Mouse (Mus musculus): ENCODE data around the gene Rftn1. TPM values are rescaled to one million over a fixed set of nuclear protein-coding genes. Genes with fewer than 3 reads are reported as not detected.

The Rftn1 gene
- polyA plus RNA-seq, 1 experiment from 2014 or later: 4.2 TPM

GRCm38 (mm10) chr17:50195399-50195798, 4.9 kb upstream of the Rftn1 start:
- Histone ChIP-seq H3K9me3 (replicated peaks) (no peaks in the 10 kb centered on the region), H3K4me1 (peaks cover 21% of the 10 kb centered on the region), H3K4me3 (no peak overlapping the region), H3K36me3 (no peaks in the 10 kb centered on the region), H3K27ac (replicated peaks) (no peak overlapping the region), H3K27me3 (ENCODE audit: low read depth, poor library complexity, severe bottlenecking) (peaks cover 56% of the 10 kb centered on the region)
- WGBS: 95% methylated on average over 7 of the region's 7 CpGs
- DNase-seq (ENCODE audit: low spot score): no peak

GRCm38 (mm10) chr17:50194541-50194940, 4.1 kb upstream of the Rftn1 start:
- H3K4me1 ChIP-seq: peaks cover 30% of the 10 kb centered on the region
- no peaks in the 10 kb centered on the region for H3K9me3 ChIP-seq (replicated peaks)
- H3K4me3 ChIP-seq: no peak overlapping the region
- no peaks in the 10 kb centered on the region for H3K36me3 ChIP-seq
- 83% methylated on average over 3 of the region's 3 CpGs for WGBS
- DNase-seq (ENCODE audit: low spot score): no peak
- peaks cover 64% of the 10 kb centered on the region for H3K27me3 ChIP-seq (ENCODE audit: low read depth, poor library complexity, severe bottlenecking)
- H3K27ac ChIP-seq (replicated peaks): no peak overlapping the region

- H3K9me3 ChIP-seq (replicated peaks): no peaks in the 10 kb centered on the region
- no peaks in the 10 kb centered on the region for H3K36me3 ChIP-seq
- peaks cover 33% of the 10 kb centered on the region for H3K4me1 ChIP-seq
- H3K27me3 ChIP-seq (ENCODE audit: low read depth, poor library complexity, severe bottlenecking): peaks cover 73% of the 10 kb centered on the region
- no peak for DNase-seq (ENCODE audit: low spot score)
- no peak overlapping the region for H3K4me3 ChIP-seq
- WGBS: 48% methylated on average over 3 of the region's 3 CpGs
- no peak overlapping the region for H3K27ac ChIP-seq (replicated peaks)
These were observed 3.2 kb upstream of the Rftn1 start for GRCm38 (mm10) chr17:50193653-50194052.

- 34% methylated on average over 10 of the region's 10 CpGs for WGBS
These were observed 2.0 kb upstream of the Rftn1 start for GRCm38 (mm10) chr17:50192376-50192940.

GRCm38 (mm10) chr17:50191318-50191957, 964 bp upstream of the Rftn1 start:
- no peak for DNase-seq (ENCODE audit: low spot score)
- peaks cover 79% of the 10 kb centered on the region for H3K27me3 ChIP-seq (ENCODE audit: low read depth, poor library complexity, severe bottlenecking)
- no peaks in the 10 kb centered on the region for H3K36me3 ChIP-seq
- H3K27ac ChIP-seq (replicated peaks): no peak overlapping the region
- H3K9me3 ChIP-seq (replicated peaks): no peaks in the 10 kb centered on the region
- H3K4me1 ChIP-seq: peaks cover 33% of the 10 kb centered on the region
- 53% methylated on average over 9 of the region's 9 CpGs for WGBS
- no peak overlapping the region for H3K4me3 ChIP-seq

More at GRCm38 (mm10) chr17:50192376-50192940, 2.0 kb upstream of the Rftn1 start:
- Histone ChIP-seq H3K36me3 (no peaks in the 10 kb centered on the region), H3K4me3 (no peak overlapping the region), H3K9me3 (replicated peaks) (no peaks in the 10 kb centered on the region), H3K27ac (replicated peaks) (no peak overlapping the region), H3K4me1 (peaks cover 33% of the 10 kb centered on the region), H3K27me3 (ENCODE audit: low read depth, poor library complexity, severe bottlenecking) (peaks cover 79% of the 10 kb centered on the region)
- DNase-seq (ENCODE audit: low spot score): peak; percentile 22

- Histone ChIP-seq H3K4me1 (peaks cover 26% of the 10 kb centered on the region), H3K27me3 (ENCODE audit: low read depth, poor library complexity, severe bottlenecking) (peaks cover 64% of the 10 kb centered on the region), H3K27ac (replicated peaks) (peak overlapping the region; percentile 63; the same call in 1 of the 2 replicates)
These were observed 977 bp downstream of the Rftn1 start for GRCm38 (mm10) chr17:50189381-50190012.

DNA sequence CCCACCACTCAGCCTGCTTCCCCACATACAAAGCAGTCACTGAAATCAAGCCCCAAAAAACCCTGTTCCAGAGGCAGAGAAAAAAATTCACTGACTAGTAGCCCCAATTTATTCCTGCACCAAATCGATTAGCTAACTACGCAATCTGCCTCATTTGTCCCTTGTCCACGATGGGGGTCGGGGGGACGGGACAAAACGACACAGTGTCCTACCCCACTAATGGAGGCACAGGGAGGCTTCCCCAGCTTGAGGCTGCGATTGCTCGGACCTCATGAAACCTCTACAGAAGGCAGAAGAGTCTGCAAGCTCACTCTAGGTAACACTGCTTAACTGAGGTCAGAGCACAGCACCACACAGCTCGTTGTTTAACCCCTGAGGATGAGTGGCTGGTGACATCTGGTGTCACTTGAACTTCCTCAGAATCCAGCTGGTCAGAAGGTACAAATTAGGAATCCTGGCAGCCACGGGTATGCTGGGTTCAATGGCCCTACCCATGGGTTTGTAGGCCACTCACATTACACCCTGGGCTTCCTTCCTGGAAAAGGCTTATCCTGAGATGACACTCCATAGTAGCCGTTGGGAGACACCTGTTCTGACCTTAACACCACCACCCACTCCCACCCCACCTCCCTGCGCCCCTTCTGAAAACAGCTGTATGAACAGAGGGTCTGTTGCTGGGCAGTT, 1.7 kb downstream of the Rftn1 start:
- Histone ChIP-seq H3K4me1 (peaks cover 29% of the 10 kb centered on the region), H3K27me3 (ENCODE audit: low read depth, poor library complexity, severe bottlenecking) (peaks cover 57% of the 10 kb centered on the region), H3K36me3 (no peaks in the 10 kb centered on the region), H3K4me3 (no peak overlapping the region), H3K9me3 (replicated peaks) (no peaks in the 10 kb centered on the region), H3K27ac (replicated peaks) (no peak overlapping the region)
- DNase-seq (ENCODE audit: low spot score): no peak
- WGBS: 73% methylated on average over 12 of the region's 12 CpGs

More at GRCm38 (mm10) chr17:50189381-50190012, 977 bp downstream of the Rftn1 start:
- Histone ChIP-seq H3K9me3 (replicated peaks) (no peaks in the 10 kb centered on the region), H3K4me3 (peak overlapping the region; percentile 67), H3K36me3 (no peaks in the 10 kb centered on the region)
- peak; percentile 69 for DNase-seq (ENCODE audit: low spot score)
- 0% methylated on average over 24 of the region's 24 CpGs for WGBS

GRCm38 (mm10) chr17:50185616-50186015, 4.9 kb downstream of the Rftn1 start:
- Histone ChIP-seq H3K27me3 (ENCODE audit: low read depth, poor library complexity, severe bottlenecking) (peaks cover 26% of the 10 kb centered on the region), H3K36me3 (no peaks in the 10 kb centered on the region), H3K9me3 (replicated peaks) (no peaks in the 10 kb centered on the region), H3K4me1 (peaks cover 19% of the 10 kb centered on the region), H3K4me3 (no peak overlapping the region), H3K27ac (replicated peaks) (no peak overlapping the region)
- WGBS: 91% methylated on average over 5 of the region's 5 CpGs
- no peak for DNase-seq (ENCODE audit: low spot score)

GRCm38 (mm10) chr17:50185083-50185482, 5.4 kb downstream of the Rftn1 start:
- no peak overlapping the region for H3K27ac ChIP-seq (replicated peaks)
- H3K36me3 ChIP-seq: no peaks in the 10 kb centered on the region
- no peaks in the 10 kb centered on the region for H3K9me3 ChIP-seq (replicated peaks)
- WGBS: 89% methylated on average over 4 of the region's 4 CpGs
- no peak for DNase-seq (ENCODE audit: low spot score)
- peaks cover 14% of the 10 kb centered on the region for H3K4me1 ChIP-seq
- H3K27me3 ChIP-seq (ENCODE audit: low read depth, poor library complexity, severe bottlenecking): peaks cover 20% of the 10 kb centered on the region
- H3K4me3 ChIP-seq: no peak overlapping the region

DNA sequence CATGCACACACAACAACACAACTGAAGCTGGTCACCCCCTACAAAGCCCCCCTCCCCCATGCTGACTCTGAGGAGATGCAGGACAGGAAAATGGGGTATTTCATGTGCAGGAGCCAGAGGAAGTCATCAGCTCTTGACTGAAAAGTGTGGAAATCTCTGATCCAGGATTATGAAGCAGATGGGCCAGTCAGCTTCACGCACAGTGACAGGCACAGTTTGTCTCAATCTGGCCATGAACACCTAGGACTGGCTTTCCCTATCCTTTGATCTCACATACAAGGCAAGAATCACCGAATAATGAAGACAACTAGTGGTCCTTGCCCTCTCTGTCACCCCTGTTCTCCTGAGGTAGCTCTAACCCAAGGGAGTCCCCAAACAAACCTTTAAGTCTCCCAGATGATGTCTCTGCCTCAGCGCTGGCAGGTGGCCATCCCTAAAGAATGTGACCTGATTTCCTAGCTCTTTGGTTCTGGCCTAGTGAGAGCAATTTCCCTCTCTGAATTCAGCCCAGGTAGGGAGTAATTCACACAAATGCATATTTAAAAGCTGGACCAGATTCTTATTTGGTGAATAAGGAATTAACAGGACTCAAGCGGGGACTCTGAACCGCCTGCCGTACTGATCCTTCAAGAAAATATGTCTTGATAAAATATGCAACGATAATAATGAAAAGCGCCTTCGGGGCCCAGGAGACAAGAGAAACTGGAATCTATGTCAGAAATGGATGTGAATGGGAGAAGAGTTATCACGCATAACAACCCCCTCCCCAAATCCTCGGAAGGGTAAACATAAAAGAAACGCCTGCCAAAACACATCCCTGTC, 6.0 kb downstream of the Rftn1 start:
- Histone ChIP-seq H3K27ac (replicated peaks) (no peak overlapping the region), H3K9me3 (replicated peaks) (no peaks in the 10 kb centered on the region), H3K4me1 (peaks cover 7% of the 10 kb centered on the region), H3K27me3 (ENCODE audit: low read depth, poor library complexity, severe bottlenecking) (peaks cover 14% of the 10 kb centered on the region), H3K36me3 (no peaks in the 10 kb centered on the region), H3K4me3 (no peak overlapping the region)
- 86% methylated on average over 12 of the region's 12 CpGs for WGBS
- no peak for DNase-seq (ENCODE audit: low spot score)

DNA sequence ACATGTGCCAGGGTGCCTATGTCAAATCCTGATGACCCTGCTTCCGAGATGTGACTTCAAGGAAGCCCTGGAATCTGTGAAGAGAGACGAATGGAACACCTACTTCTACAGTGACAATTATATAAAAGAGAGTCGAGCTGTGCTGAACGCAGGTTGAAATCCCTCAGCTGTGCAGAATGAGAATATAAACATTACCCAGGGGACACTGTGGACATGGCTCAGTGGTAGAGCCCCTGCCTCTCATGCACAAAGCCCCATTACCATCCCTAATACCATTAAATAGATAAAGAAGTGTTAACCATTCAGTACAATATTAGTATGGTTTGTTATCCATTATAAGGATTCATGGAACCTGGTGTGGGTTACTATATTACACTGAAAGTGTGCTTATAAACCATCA, 7.2 kb downstream of the Rftn1 start:
- WGBS: 89% methylated on average over 4 of the region's 4 CpGs
- H3K36me3 ChIP-seq: no peaks in the 10 kb centered on the region
- no peaks in the 10 kb centered on the region for H3K9me3 ChIP-seq (replicated peaks)
- no peak overlapping the region for H3K4me3 ChIP-seq
- peaks cover 5% of the 10 kb centered on the region; the same call in 1 of the 2 replicates for H3K4me1 ChIP-seq
- peaks cover 3% of the 10 kb centered on the region for H3K27me3 ChIP-seq (ENCODE audit: low read depth, poor library complexity, severe bottlenecking)
- H3K27ac ChIP-seq (replicated peaks): no peak overlapping the region
- no peak for DNase-seq (ENCODE audit: low spot score)

- DNase-seq (ENCODE audit: low spot score): no peak
- H3K4me3 ChIP-seq: no peak overlapping the region
- H3K27me3 ChIP-seq (ENCODE audit: low read depth, poor library complexity, severe bottlenecking): no peaks in the 10 kb centered on the region
- H3K27ac ChIP-seq (replicated peaks): no peak overlapping the region; the same call in 1 of the 2 replicates
- no peaks in the 10 kb centered on the region for H3K36me3 ChIP-seq
- 76% methylated on average over 3 of the region's 3 CpGs for WGBS
- H3K9me3 ChIP-seq (replicated peaks): no peaks in the 10 kb centered on the region
- H3K4me1 ChIP-seq: peaks cover 5% of the 10 kb centered on the region; the same call in 1 of the 2 replicates
These were observed 7.9 kb downstream of the Rftn1 start for GRCm38 (mm10) chr17:50182542-50182951.
